19 mouse cellular contexts compared by ENCODE assay signal in genomic region chr16:96725071-96725724, GRCm38 (mm10).
DNase-seq lines count a peak whose midpoint lies in the region; ATAC-seq lines count a peak whose summit lies in the region.
"Had no signal": no experiment of that assay in that cellular context is flagged by ENCODE, and none has a peak within 500 bp of the region (broad histone marks: within the 10 kb centered on the region; RNA-seq: fewer than 3 reads in every experiment).

No protein-coding gene starts in this region.

- no peaks in the 10 kb centered on the region for H3K27me3 ChIP-seq in hindbrain, embryonic 12.5 days
- no peaks in the 10 kb centered on the region for H3K27me3 ChIP-seq in midbrain, embryonic 13.5 days
- H3K27me3 ChIP-seq: CH12.LX had no signal

- H3K27ac ChIP-seq in hindbrain, embryonic 12.5 days: 0 out of 2 replicates have a peak overlapping the region, but pooled peaks have one; percentile 41
- peak overlapping the region; percentile 78 for H3K27ac ChIP-seq in midbrain, embryonic 13.5 days
- H3K27ac ChIP-seq: heart, adult 2 months; limb, embryonic 13.5 days; macrophage had no signal

- H3K9me3 ChIP-seq in hindbrain, embryonic 12.5 days (replicated peaks): no peaks in the 10 kb centered on the region
- H3K9me3 ChIP-seq in midbrain, embryonic 13.5 days: no peaks in the 10 kb centered on the region
- H3K9me3 ChIP-seq: limb, embryonic 13.5 days had no signal

- no peak overlapping the region for H3K4me2 ChIP-seq in hindbrain, embryonic 12.5 days (replicated peaks)
- no peak overlapping the region for H3K4me2 ChIP-seq in midbrain, embryonic 13.5 days (replicated peaks)
- H3K4me2 ChIP-seq: limb, embryonic 13.5 days had no signal

- H3K9ac ChIP-seq in hindbrain, embryonic 12.5 days: no peak overlapping the region
- no peak overlapping the region for H3K9ac ChIP-seq in midbrain, embryonic 13.5 days (replicated peaks)
- H3K9ac ChIP-seq: limb, embryonic 13.5 days; liver, postnatal 0 days had no signal

- no peak; the same call in 1 of the 2 replicates for ATAC-seq in hindbrain, embryonic 12.5 days (ENCODE audit: low FRiP score)
- ATAC-seq in midbrain, embryonic 13.5 days: peak; percentile 80
- ATAC-seq in frontal cortex, adult (ENCODE audit: low TSS enrichment): no peak
- ATAC-seq: intestine, postnatal 0 days; liver, postnatal 0 days had no signal

- no peak overlapping the region for H3K4me3 ChIP-seq in hindbrain, embryonic 12.5 days
- H3K4me3 ChIP-seq in midbrain, embryonic 13.5 days (replicated peaks): no peak overlapping the region
- H3K4me3 ChIP-seq: erythroblast, embryonic 14.5 days; heart, adult 2 months; limb, embryonic 13.5 days; myocyte had no signal

- no peaks in the 10 kb centered on the region for H3K36me3 ChIP-seq in hindbrain, embryonic 12.5 days
- H3K36me3 ChIP-seq in midbrain, embryonic 13.5 days: no peaks in the 10 kb centered on the region
- H3K36me3 ChIP-seq: limb, embryonic 13.5 days had no signal

- H3K4me1 ChIP-seq in hindbrain, embryonic 12.5 days: peaks cover 14% of the 10 kb centered on the region
- peaks cover 54% of the 10 kb centered on the region for H3K4me1 ChIP-seq in midbrain, embryonic 13.5 days (replicated peaks)

- WGBS in hindbrain, embryonic 12.5 days: 76% methylated on average over 8 of the region's 8 CpGs
- 55% methylated on average over 8 of the region's 8 CpGs for WGBS in midbrain, embryonic 13.5 days

- peak; percentile 11 for DNase-seq in right cerebral cortex, postnatal 4 days
- DNase-seq in right cerebral cortex, adult 18-20 months: no peak
- DNase-seq in cerebellum, postnatal 14 days: no peak
- no peak for DNase-seq in thymus, postnatal 25 days
- DNase-seq: heart, adult 2 months; heart, postnatal 10 days; kidney, postnatal 14 days; layer of hippocampus, postnatal 36 days; liver, postnatal 0 days; thymus, adult 18-20 months had no signal
